Mouse (Mus musculus): ENCODE data around the gene Foxp1. TPM values are rescaled to one million over a fixed set of nuclear protein-coding genes. Genes with fewer than 3 reads are reported as not detected.

The Foxp1 gene
- polyA plus RNA-seq, 1 experiment from 2014 or later = 99.3 TPM

DNA sequence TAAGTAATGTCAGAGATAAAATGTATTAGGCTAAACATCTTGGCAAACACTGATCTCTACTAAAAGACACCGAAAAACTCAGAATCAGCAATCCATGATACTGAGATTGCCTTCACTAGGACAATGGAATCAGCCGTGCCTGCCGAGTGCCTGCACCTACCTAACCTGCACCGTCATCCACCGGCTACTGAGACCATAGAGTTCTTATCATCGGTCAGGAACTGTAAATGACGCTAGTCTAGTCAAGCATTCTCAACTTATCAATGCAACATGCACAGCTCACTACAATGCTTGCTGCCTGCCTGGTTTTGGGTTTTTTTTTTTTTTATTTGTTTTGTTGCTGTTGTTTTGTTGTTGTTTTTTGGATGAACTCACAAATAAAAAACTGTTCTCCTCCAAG, 542.1 kb downstream of the Foxp1 start:
- no peak overlapping the region for H3K27ac ChIP-seq
- no peak for DNase-seq (ENCODE audit: low spot score)

DNA sequence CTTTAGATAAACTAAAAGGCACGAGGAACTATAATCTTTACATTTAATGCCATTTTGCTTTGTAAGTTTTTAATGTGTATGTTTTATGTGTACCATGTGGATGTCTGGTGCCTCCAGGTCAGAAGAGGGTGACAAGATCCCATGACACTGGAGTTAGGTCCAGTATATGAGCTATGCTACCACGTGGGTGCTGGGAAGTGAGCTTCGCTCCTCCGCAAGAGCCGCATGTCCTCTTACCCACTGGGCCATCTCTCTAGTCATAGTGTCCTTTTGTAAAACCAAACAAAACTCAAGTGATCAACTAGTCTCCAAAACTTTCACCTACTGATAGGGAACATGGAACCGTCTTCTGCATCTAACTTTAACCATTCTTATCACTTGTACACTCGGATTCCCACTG, 542.5 kb downstream of the Foxp1 start:
- H3K4me1 ChIP-seq = peaks cover 27% of the 10 kb centered on the region
- no peak for DNase-seq (ENCODE audit: low spot score)
- no peaks in the 10 kb centered on the region for H3K27me3 ChIP-seq (ENCODE audit: insufficient read depth, poor library complexity, severe bottlenecking)
- 93% methylated on average over 7 of the region's 7 CpGs for WGBS
- H3K4me3 ChIP-seq = no peak overlapping the region
- no peaks in the 10 kb centered on the region for H3K9me3 ChIP-seq
- peaks cover 31% of the 10 kb centered on the region for H3K36me3 ChIP-seq
- H3K27ac ChIP-seq = no peak overlapping the region

More for the DNA sequence above, 542.1 kb downstream of the Foxp1 start:
- Histone ChIP-seq H3K4me3 (no peak overlapping the region), H3K27me3 (ENCODE audit: insufficient read depth, poor library complexity, severe bottlenecking) (no peaks in the 10 kb centered on the region), H3K4me1 (peaks cover 27% of the 10 kb centered on the region), H3K9me3 (no peaks in the 10 kb centered on the region), H3K36me3 (peaks cover 27% of the 10 kb centered on the region)
- WGBS = 54% methylated on average over 7 of the region's 7 CpGs

DNA sequence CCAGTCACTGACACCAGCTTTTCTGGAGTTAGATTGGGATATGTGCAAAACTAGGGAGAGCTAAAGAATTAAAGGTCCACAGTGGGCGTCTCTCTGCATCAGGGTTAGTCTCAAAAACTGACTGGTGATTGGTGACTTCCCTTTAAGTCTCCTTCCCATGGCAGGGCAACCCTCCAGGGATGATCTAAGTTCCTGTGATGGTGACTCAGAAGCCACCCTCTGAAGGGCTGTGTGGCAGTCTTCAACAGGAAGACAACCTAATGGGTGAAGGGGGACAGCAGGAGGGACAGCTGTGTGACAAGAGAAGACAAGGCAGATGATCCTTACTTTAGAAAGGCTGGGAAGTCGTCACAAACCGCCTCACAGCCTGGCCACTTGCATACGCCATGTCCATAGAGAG, 544.7 kb downstream of the Foxp1 start:
- Histone ChIP-seq H3K4me3 (no peak overlapping the region), H3K4me1 (peaks cover 17% of the 10 kb centered on the region; the same call in 1 of the 2 replicates), H3K9me3 (no peaks in the 10 kb centered on the region), H3K36me3 (peaks cover 48% of the 10 kb centered on the region), H3K27ac (no peak overlapping the region), H3K27me3 (ENCODE audit: insufficient read depth, poor library complexity, severe bottlenecking) (no peaks in the 10 kb centered on the region)
- WGBS = 95% methylated on average over 4 of the region's 4 CpGs
- no peak for DNase-seq (ENCODE audit: low spot score)

DNA sequence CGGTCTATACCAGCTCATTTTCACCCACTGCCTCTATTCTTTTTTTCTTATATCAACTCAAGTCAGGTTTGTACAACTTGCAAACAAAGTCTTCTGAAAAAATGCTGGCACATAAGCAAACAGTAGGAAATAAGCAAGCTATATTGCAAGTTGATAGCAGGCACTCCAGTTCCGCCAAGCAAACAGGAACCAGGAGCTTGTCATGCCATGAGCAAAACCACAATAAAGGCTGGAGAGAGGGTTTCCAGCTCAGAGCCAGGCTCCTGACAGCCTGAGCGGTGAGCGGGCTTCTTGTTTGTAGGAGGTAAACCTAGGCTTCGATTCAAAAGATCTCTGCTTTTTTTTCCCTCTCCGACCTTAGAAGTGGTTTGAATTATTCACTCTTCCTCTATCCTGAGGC, 546.6 kb downstream of the Foxp1 start:
- 92% methylated on average over 6 of the region's 6 CpGs for WGBS
- no peaks in the 10 kb centered on the region for H3K27me3 ChIP-seq (ENCODE audit: insufficient read depth, poor library complexity, severe bottlenecking)
- no peak for DNase-seq (ENCODE audit: low spot score)
- H3K9me3 ChIP-seq = no peaks in the 10 kb centered on the region
- H3K4me1 ChIP-seq = peaks cover 12% of the 10 kb centered on the region; the same call in 1 of the 2 replicates
- peaks cover 48% of the 10 kb centered on the region for H3K36me3 ChIP-seq
- no peak overlapping the region for H3K4me3 ChIP-seq
- no peak overlapping the region for H3K27ac ChIP-seq

DNA sequence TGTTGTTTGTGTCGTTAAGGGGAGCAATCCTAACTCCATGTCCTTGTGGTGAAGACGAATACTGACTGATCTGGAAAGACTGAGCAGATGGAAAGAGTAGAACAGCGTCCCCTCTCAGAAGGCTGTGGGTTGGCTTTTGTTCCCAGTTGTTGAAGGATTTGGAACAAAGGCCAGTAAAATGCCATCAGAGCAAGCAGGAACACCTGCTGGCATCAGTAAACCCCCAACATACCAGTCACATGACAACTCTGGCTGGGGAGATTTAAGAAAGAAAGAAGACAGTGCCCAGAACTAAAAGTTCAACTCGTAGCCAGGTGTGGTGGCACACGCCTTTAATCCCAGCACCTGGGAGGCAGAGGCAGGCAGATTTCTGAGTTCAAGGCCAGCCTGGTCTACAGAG, 549.1 kb downstream of the Foxp1 start:
- no peaks in the 10 kb centered on the region for H3K9me3 ChIP-seq
- no peak for DNase-seq (ENCODE audit: low spot score)
- peaks cover 48% of the 10 kb centered on the region for H3K36me3 ChIP-seq
- H3K27ac ChIP-seq = no peak overlapping the region
- H3K27me3 ChIP-seq (ENCODE audit: insufficient read depth, poor library complexity, severe bottlenecking) = no peaks in the 10 kb centered on the region
- H3K4me3 ChIP-seq = no peak overlapping the region
- WGBS = 81% methylated on average over 5 of the region's 5 CpGs
- H3K4me1 ChIP-seq = peaks cover 10% of the 10 kb centered on the region; the same call in 1 of the 2 replicates

DNA sequence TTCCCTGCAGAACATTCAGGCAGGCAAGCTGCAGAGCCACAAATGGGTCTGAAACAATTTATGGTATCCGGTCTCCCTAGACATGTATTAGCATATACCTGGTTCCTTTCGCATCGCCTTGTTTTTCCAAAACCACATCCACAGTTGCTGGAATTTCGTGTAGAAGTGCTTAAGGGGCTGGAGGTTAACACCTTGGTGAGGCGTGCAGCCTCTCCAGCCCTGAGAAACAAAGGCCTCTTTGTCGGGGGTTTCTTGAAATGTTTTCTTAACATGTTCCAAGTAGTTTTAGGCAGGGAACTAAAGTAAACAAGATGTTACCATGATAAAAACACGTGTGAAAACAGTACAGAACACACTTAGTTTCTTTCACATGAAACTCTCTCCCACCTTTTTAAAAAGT, 550.1 kb downstream of the Foxp1 start:
- no peak for DNase-seq (ENCODE audit: low spot score)
- Histone ChIP-seq H3K4me3 (no peak overlapping the region), H3K36me3 (peaks cover 40% of the 10 kb centered on the region), H3K9me3 (no peaks in the 10 kb centered on the region), H3K27ac (no peak overlapping the region), H3K4me1 (peaks cover 10% of the 10 kb centered on the region; the same call in 1 of the 2 replicates), H3K27me3 (ENCODE audit: insufficient read depth, poor library complexity, severe bottlenecking) (no peaks in the 10 kb centered on the region)
- WGBS = 56% methylated on average over 7 of the region's 7 CpGs

DNA sequence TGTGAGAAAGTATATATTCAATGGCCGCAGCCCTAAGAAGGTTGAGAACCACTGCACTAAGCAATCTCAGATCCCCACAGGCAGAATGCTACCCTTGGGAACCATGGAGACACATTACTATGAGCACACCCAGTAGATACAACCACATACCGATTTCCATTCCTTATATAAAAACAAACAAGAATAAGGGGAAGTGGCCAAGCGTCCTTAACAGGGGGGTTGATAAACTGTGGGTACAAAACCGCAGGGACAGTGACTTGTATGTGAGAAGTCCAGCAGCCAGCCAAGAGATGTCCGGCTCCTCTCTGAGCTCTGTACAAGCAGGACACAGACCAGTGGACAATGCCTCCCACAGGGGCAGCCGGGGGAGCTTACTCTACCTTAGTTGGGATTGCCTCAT, 563.2 kb downstream of the Foxp1 start:
- peaks cover 14% of the 10 kb centered on the region for H3K36me3 ChIP-seq
- H3K4me3 ChIP-seq = no peak overlapping the region
- peaks cover 16% of the 10 kb centered on the region; the same call in 1 of the 2 replicates for H3K4me1 ChIP-seq
- no peaks in the 10 kb centered on the region for H3K9me3 ChIP-seq
- no peak for DNase-seq (ENCODE audit: low spot score)
- no peaks in the 10 kb centered on the region for H3K27me3 ChIP-seq (ENCODE audit: insufficient read depth, poor library complexity, severe bottlenecking)
- no peak overlapping the region for H3K27ac ChIP-seq
- WGBS = 86% methylated on average over 6 of the region's 6 CpGs

DNA sequence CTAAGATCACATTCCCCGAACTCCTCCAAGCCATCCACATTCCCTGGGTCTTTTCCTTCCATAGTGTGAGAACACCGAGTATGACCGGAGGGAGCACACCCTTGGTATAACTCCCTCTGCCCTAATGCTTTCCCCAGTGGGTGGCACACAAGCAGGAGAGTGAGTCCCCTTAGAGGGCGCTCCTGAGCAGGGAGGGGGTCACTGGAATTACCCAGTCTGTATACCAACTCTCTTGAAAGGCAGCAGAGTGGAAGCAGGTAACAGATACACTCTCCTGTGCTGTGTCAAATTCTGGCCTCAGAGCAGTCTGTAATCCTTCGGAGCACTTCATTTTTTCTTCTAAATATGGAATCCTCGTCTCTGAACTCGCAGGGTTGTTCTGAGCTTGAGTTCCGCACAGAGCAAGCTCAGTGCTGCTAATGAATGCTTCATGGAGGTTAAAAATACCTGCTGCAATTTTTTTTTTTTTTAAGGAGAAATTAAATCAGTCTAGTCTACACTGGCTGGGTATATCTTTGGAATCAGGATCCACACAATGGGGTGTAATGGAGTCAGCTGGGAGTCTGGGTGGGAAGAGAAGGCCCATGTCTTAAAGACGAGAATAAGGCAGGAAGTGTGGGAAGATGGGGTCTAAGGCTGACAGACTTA, 565.9 kb downstream of the Foxp1 start:
- H3K9me3 ChIP-seq = no peaks in the 10 kb centered on the region
- H3K36me3 ChIP-seq = peaks cover 27% of the 10 kb centered on the region
- WGBS = 70% methylated on average over 9 of the region's 9 CpGs
- H3K27ac ChIP-seq = no peak overlapping the region
- H3K4me3 ChIP-seq = no peak overlapping the region
- H3K4me1 ChIP-seq = peaks cover 16% of the 10 kb centered on the region; the same call in 1 of the 2 replicates
- no peaks in the 10 kb centered on the region for H3K27me3 ChIP-seq (ENCODE audit: insufficient read depth, poor library complexity, severe bottlenecking)
- DNase-seq (ENCODE audit: low spot score) = no peak

DNA sequence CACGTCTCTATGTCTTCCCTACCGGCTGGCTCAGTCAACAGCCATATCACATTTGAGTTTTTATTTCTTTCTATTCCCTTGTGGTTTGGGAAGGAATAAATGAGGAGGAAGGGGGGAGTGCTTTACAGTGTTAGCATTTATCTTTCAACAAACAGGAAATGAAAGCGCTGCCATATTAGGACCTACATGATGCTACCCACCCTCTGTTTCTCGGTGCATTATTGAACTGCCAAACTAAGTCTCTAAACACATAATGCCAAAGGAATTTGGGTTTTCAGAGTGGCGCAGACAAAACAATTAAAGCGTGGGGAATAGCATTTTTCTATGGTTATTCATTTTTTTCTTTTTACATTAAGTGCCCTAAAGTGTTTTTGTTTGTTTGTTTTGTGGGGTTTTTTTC, 566.8 kb downstream of the Foxp1 start:
- H3K27ac ChIP-seq = no peak overlapping the region
- H3K4me1 ChIP-seq = peaks cover 26% of the 10 kb centered on the region
- DNase-seq (ENCODE audit: low spot score) = no peak
- 82% methylated on average over 6 of the region's 6 CpGs for WGBS
- no peaks in the 10 kb centered on the region for H3K27me3 ChIP-seq (ENCODE audit: insufficient read depth, poor library complexity, severe bottlenecking)
- H3K9me3 ChIP-seq = no peaks in the 10 kb centered on the region
- H3K4me3 ChIP-seq = no peak overlapping the region
- H3K36me3 ChIP-seq = peaks cover 28% of the 10 kb centered on the region

DNA sequence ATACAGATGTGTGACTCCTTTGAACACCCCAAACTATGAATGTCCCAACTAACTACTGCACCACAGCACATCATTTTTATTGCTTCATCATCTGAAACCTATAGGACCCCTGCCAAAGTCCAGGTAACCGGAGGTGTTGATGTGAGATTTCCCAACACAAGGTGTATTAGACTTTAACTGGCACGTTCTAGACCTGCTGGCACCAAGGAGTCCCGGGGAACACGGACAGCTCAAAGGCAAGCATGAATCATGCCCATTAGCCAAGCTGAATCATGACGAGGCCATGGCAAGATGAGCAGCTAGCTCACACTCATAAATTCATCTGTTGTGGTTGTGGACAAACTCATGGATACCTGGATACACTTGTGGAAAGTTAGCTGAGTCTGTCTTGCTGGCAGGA, 568.1 kb downstream of the Foxp1 start:
- no peak for DNase-seq (ENCODE audit: low spot score)
- WGBS = 94% methylated on average over 5 of the region's 5 CpGs
- peaks cover 34% of the 10 kb centered on the region for H3K4me1 ChIP-seq
- H3K36me3 ChIP-seq = peaks cover 29% of the 10 kb centered on the region
- no peaks in the 10 kb centered on the region for H3K9me3 ChIP-seq
- H3K27me3 ChIP-seq (ENCODE audit: insufficient read depth, poor library complexity, severe bottlenecking) = no peaks in the 10 kb centered on the region
- no peak overlapping the region for H3K4me3 ChIP-seq
- no peak overlapping the region for H3K27ac ChIP-seq

DNA sequence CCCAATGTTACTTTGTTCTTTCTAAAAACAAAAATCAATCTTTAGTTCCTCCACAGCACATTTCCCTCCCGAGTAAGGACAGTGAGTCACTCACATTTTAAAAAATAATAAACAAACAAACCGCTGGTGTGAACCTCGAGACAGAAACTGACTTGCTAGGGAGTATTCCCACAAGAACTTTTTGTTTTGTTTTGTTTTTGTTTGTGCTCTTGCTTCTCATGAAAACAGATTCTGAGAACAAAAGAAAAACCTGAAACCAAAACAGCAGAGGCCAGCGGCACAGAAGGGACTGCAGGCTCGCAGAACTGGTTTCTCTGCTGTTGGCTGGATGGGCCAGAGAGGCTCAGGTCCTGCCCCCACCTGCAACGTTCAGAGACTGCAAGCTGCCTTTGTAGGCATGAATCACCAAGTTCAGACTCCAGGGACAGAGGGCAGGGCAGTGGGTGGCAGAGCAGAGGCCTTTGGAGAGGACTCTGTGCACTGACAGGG, 572.8 kb downstream of the Foxp1 start:
- no peak for DNase-seq (ENCODE audit: low spot score)
- H3K4me1 ChIP-seq = peaks cover 40% of the 10 kb centered on the region
- 29% methylated on average over 6 of the region's 6 CpGs for WGBS
- H3K27ac ChIP-seq = peak overlapping the region; percentile 73
- H3K9me3 ChIP-seq = no peaks in the 10 kb centered on the region
- no peaks in the 10 kb centered on the region for H3K27me3 ChIP-seq (ENCODE audit: insufficient read depth, poor library complexity, severe bottlenecking)
- no peak overlapping the region for H3K4me3 ChIP-seq
- peaks cover 41% of the 10 kb centered on the region for H3K36me3 ChIP-seq

DNA sequence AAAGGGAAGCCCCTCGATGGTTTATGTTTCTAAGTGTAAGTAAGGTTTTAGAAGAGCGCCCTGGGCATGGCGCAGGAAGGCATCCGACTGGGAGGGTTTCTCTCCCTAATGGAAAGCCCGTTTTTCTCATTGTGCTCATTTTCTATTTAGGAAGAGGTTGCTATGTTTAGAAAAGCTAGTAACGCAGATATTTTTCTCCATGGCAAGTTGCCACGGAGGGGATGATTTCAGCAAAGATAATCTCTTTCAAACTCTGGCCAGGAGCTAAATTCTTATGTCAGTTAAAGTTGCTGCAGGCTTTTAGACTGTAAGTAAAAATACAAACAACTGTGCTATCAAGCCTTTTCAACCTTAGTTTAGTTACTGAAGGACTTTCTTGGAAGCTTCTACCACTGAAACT, 573.2 kb downstream of the Foxp1 start:
- H3K4me3 ChIP-seq = no peak overlapping the region
- no peak for DNase-seq (ENCODE audit: low spot score)
- WGBS = 65% methylated on average over 7 of the region's 7 CpGs
- H3K4me1 ChIP-seq = peaks cover 41% of the 10 kb centered on the region
- no peaks in the 10 kb centered on the region for H3K9me3 ChIP-seq
- H3K27ac ChIP-seq = peak overlapping the region; percentile 73; the same call in 1 of the 2 replicates
- peaks cover 39% of the 10 kb centered on the region for H3K36me3 ChIP-seq
- H3K27me3 ChIP-seq (ENCODE audit: insufficient read depth, poor library complexity, severe bottlenecking) = no peaks in the 10 kb centered on the region

DNA sequence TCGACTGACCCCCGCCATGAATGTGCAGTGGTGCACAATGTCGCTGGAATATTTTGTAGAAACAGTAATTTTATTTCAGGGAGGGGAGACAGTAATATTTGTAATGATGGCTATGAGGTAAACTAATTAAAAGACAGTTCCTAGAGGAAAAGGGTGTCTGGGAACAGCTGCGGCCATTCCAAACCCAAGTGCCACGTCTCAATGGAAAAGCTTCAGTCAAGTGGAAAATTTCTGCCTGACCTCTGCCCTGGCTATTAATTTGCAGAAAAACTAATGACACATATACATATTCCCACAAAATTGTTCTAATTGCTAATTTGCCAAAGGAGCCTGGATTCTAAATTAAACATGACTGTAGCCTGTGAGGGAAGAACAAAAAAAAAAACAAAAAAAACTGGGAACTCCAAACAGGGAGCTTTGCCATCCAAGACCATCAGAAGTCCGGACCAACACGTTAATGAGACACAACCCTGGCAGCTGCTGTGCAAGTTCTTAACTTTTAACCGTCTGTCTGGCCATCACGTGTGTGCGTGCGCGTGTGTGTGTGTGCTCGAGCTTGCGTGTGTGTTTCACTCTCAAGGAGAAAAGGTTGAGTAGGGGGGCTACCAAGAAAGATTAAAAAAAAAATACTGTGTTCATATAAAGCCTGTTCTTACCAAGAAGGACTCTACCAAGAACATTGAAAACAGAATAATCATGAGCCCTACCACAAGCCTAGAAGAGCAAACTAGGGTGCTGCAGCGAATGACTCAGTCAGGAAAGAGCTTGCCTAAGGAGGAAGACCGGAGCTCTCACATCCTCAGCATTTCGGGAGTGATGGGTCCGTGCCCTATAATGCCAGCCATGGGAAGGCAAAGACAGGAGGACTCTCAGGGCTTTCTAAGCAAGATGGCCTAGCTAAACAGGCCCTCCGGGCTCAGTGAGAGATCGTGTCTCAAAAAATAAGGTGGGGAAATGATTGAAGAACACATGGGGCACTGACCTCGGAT, 574.1 kb downstream of the Foxp1 start:
- Histone ChIP-seq H3K27me3 (ENCODE audit: insufficient read depth, poor library complexity, severe bottlenecking) (no peaks in the 10 kb centered on the region), H3K27ac (no peak overlapping the region), H3K36me3 (peaks cover 39% of the 10 kb centered on the region), H3K4me1 (peaks cover 47% of the 10 kb centered on the region), H3K4me3 (no peak overlapping the region), H3K9me3 (no peaks in the 10 kb centered on the region)
- no peak for DNase-seq (ENCODE audit: low spot score)
- WGBS = 89% methylated on average over 21 of the region's 21 CpGs
